Mouse (Mus musculus): ENCODE measurements at regions not wholly inside any gene's neighbourhood (a gene's known extent, or its start where the extent isn't known, plus 50 kb on each side); places are given as distances from the start of the nearest gene placed in this dataset.
"Not testable (repeated sequence)": the region's sequence is repeated elsewhere in the genome, so short reads cannot be mapped to it uniquely, and the experiment has no call there.

DNA sequence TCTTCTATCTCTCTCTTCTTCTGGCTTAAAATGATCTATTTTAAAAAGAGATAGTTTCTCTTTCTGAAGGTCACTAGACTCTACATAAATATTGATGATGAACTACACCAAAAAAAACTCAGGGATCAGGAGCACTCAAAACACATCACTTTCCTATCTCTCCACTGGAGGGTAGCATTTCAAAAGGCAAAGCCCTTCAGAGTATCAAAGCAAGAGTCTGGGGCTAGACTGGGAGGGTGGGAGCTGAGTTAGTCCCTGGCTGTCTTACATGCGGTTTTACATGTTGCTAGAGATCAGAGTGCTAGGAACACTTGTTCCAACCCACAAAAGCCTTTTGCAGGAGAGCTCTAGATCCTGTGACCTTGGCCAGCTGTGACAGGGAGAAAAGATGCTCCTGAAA, 423.2 kb downstream of the Dad1 start:
- no peak for ATAC-seq (replicated peaks)
- 40% methylated on average over 1 of the region's 1 CpGs for WGBS

GRCm38 (mm10) chr14:53826782-53827181, 427.1 kb downstream of the Dad1 start:
- no peak; the same call in 1 of the 2 replicates for ATAC-seq (replicated peaks)

More for the DNA sequence above, 423.2 kb downstream of the Dad1 start:
- no peaks in the 10 kb centered on the region for H3K36me3 ChIP-seq
- H3K9ac ChIP-seq (replicated peaks) = no peak overlapping the region
- H3K27ac ChIP-seq (replicated peaks) = no peak overlapping the region
- no peak overlapping the region for H3K4me3 ChIP-seq
- H3K4me2 ChIP-seq (replicated peaks) = no peak overlapping the region
- no peaks in the 10 kb centered on the region for H3K4me1 ChIP-seq
- no peaks in the 10 kb centered on the region for H3K27me3 ChIP-seq
- no peaks in the 10 kb centered on the region for H3K9me3 ChIP-seq

DNA sequence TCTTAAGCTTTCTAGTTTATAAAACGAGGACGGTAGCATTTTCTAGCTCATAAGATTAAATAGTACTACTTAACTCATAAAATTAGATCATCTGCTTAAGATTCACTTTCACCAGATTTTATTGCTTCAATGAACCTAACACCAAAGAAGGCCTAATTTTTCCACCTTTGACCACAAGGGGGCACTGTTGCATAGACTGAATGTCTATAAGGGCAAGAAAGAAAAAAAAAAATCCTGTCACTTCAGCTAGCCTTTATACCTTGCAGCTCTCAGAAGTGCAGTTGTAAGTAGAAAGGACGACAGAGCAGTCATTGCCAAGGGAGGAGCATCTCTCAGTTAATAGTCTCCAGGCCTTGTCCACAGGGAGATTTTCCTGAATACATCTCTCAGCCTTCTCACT, 447.7 kb downstream of the Dad1 start:
- Histone ChIP-seq H3K36me3 (no peaks in the 10 kb centered on the region), H3K4me3 (no peak overlapping the region), H3K27ac (replicated peaks) (no peak overlapping the region), H3K4me1 (0 out of 2 replicates have a peak, but pooled peaks cover 2% of the 10 kb centered on the region), H3K4me2 (replicated peaks) (no peak overlapping the region), H3K9me3 (no peaks in the 10 kb centered on the region), H3K27me3 (no peaks in the 10 kb centered on the region), H3K9ac (replicated peaks) (no peak overlapping the region)
- ATAC-seq (replicated peaks) = peak; percentile 19; the same call in 1 of the 2 replicates
- WGBS = 17% methylated on average over 3 of the region's 3 CpGs

More at GRCm38 (mm10) chr14:53826782-53827181, 427.1 kb downstream of the Dad1 start:
- Histone ChIP-seq H3K27me3 (no peaks in the 10 kb centered on the region), H3K9me3 (no peaks in the 10 kb centered on the region), H3K4me2 (replicated peaks) (no peak overlapping the region), H3K4me1 (no peaks in the 10 kb centered on the region), H3K9ac (replicated peaks) (no peak overlapping the region), H3K27ac (replicated peaks) (no peak overlapping the region), H3K36me3 (no peaks in the 10 kb centered on the region), H3K4me3 (no peak overlapping the region)
- 77% methylated on average over 4 of the region's 4 CpGs for WGBS

- Histone ChIP-seq H3K9ac (replicated peaks) (no peak overlapping the region), H3K4me2 (replicated peaks) (0 out of 2 replicates have a peak overlapping the region, but pooled peaks have one; percentile 22), H3K27me3 (no peaks in the 10 kb centered on the region), H3K4me3 (no peak overlapping the region), H3K36me3 (no peaks in the 10 kb centered on the region), H3K9me3 (no peaks in the 10 kb centered on the region), H3K27ac (replicated peaks) (no peak overlapping the region), H3K4me1 (0 out of 2 replicates have a peak, but pooled peaks cover 2% of the 10 kb centered on the region)
- 28% methylated on average over 17 of the region's 17 CpGs for WGBS
- peak; percentile 87 for ATAC-seq (replicated peaks)
These were observed 449.9 kb downstream of the Dad1 start for GRCm38 (mm10) chr14:53803698-53804620.

- ATAC-seq (replicated peaks) = no peak
These were observed 451.4 kb downstream of the Dad1 start for GRCm38 (mm10) chr14:53802547-53802946.

DNA sequence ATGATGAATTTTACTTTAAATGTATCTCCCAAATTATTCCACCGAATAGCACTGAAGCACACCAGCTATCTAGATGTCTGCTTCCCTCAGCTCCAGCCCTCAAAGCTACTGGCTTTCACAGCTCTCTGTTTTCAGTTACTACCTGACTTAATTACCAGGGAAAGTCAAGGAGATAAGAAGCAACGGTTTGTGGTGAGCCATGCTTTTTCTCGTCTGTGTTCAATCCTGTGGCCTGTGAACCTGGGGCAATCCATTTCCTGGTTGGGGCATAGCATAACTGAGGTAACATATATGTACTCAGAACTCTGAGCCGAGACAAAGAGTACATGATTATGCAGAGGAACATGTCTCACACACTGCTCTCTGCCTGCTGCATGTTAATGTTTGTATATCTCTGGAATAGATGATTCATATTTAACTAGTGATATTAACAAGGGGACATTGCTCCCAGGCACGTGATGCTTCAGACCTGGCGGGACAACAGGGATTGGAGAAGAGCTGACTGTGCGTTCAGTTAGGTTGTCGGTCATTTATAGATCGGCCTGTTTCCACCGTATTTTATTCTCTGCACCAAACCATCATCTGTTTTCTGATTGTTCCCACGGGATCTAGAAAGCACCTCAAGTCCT, 453.3 kb downstream of the Dad1 start:
- no peak for ATAC-seq (replicated peaks)
- Histone ChIP-seq H3K4me2 (replicated peaks) (no peak overlapping the region), H3K4me3 (no peak overlapping the region), H3K9me3 (no peaks in the 10 kb centered on the region), H3K9ac (replicated peaks) (no peak overlapping the region), H3K36me3 (no peaks in the 10 kb centered on the region), H3K27me3 (no peaks in the 10 kb centered on the region), H3K27ac (replicated peaks) (no peak overlapping the region), H3K4me1 (0 out of 2 replicates have a peak, but pooled peaks cover 2% of the 10 kb centered on the region)
- WGBS = 90% methylated on average over 11 of the region's 11 CpGs

More at GRCm38 (mm10) chr14:53802547-53802946, 451.4 kb downstream of the Dad1 start:
- no peak overlapping the region for H3K27ac ChIP-seq (replicated peaks)
- H3K4me2 ChIP-seq (replicated peaks) = no peak overlapping the region
- no peak overlapping the region for H3K9ac ChIP-seq (replicated peaks)
- 0 out of 2 replicates have a peak, but pooled peaks cover 2% of the 10 kb centered on the region for H3K4me1 ChIP-seq
- H3K27me3 ChIP-seq = no peaks in the 10 kb centered on the region
- H3K4me3 ChIP-seq = no peak overlapping the region
- H3K36me3 ChIP-seq = no peaks in the 10 kb centered on the region
- H3K9me3 ChIP-seq = no peaks in the 10 kb centered on the region
- WGBS = 92% methylated on average over 3 of the region's 3 CpGs

DNA sequence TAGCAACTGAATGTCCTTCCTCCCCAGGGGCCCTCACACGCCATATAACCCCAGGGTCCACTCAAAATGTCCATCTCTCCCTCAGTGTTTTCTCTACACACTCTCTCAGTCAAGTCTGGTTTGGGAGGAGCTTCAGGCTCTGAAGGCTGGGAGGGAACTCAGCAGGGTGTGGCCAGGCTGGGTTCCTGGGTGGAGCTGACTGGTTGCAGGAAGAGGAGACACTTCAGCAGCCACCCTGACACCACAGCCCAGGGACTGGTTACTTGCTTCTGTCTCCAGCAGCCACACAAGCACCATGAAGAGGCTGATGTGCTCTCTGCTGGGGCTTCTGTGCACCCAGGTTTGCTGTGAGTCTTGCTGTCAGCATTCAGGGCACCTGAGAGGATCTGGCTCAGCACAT, 458.7 kb downstream of the Dad1 start:
- not testable (repeated sequence) for H3K4me1 ChIP-seq; H3K4me3 ChIP-seq; H3K9me3 ChIP-seq; H3K27ac ChIP-seq (replicated peaks); H3K4me2 ChIP-seq (replicated peaks); H3K36me3 ChIP-seq; ATAC-seq (replicated peaks); H3K9ac ChIP-seq (replicated peaks); H3K27me3 ChIP-seq
- WGBS = 90% methylated on average over 1 of the region's 1 CpGs

DNA sequence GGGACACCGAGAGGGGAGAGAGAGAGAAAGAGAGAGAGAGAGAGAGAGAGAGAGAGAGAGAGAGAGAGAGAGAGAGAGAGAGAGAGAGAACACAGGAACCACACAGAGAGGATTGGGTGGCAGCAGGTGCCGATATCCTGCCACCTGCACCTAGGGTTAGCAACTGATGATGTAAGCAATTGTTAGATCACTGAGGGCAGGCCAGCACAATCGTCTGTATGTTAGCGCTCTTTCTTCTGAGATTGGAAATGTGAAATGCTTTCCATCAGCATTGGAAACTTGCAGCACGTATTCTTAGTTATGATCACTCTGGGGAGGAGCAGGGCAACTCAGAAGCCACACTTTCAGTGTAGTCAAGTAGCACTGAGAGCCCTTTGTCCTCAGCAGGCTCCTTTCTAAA, 459.4 kb downstream of the Dad1 start:
- Histone ChIP-seq H3K4me1 (no peaks in the 10 kb centered on the region), H3K4me2 (replicated peaks) (no peak overlapping the region), H3K4me3 (no peak overlapping the region), H3K27ac (replicated peaks) (no peak overlapping the region), H3K36me3 (no peaks in the 10 kb centered on the region), H3K27me3 (no peaks in the 10 kb centered on the region), H3K9me3 (no peaks in the 10 kb centered on the region), H3K9ac (replicated peaks) (no peak overlapping the region)
- 84% methylated on average over 5 of the region's 5 CpGs for WGBS
- no peak for ATAC-seq (replicated peaks)

GRCm38 (mm10) chr14:53792432-53792831, 461.5 kb downstream of the Dad1 start:
- H3K9ac ChIP-seq (replicated peaks); H3K4me1 ChIP-seq; H3K4me2 ChIP-seq (replicated peaks); ATAC-seq (replicated peaks); H3K4me3 ChIP-seq; H3K9me3 ChIP-seq; H3K36me3 ChIP-seq; H3K27ac ChIP-seq (replicated peaks); H3K27me3 ChIP-seq: not testable (repeated sequence)
- 89% methylated on average over 1 of the region's 1 CpGs for WGBS

GRCm38 (mm10) chr14:53785547-53785946, 468.4 kb downstream of the Dad1 start:
- 85% methylated on average over 2 of the region's 2 CpGs for WGBS
- not testable (repeated sequence) for H3K9me3 ChIP-seq; H3K4me2 ChIP-seq (replicated peaks); H3K27ac ChIP-seq (replicated peaks); H3K4me3 ChIP-seq; H3K4me1 ChIP-seq; H3K36me3 ChIP-seq; ATAC-seq (replicated peaks); H3K27me3 ChIP-seq; H3K9ac ChIP-seq (replicated peaks)

DNA sequence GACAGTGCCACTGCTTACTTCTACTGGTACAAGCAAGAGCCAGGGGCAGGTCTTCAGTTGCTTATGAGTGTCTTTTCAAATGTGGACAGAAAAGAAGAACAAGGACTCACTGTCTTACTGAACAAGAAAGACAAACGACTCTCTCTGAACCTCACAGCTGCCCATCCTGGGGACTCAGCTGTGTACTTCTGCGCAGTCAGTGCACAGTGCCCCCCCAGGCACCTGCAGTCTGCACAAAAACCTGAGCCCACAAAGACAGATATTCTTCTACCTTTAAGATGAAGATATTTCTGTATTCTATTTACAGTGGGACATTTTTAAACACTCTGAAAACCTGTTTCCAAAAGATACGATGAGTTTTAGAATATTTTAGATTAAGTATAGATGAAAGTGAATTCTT, 476.5 kb downstream of the Dad1 start:
- no peak for ATAC-seq (replicated peaks)
- Histone ChIP-seq H3K9ac (replicated peaks) (no peak overlapping the region), H3K9me3 (no peaks in the 10 kb centered on the region), H3K27me3 (no peaks in the 10 kb centered on the region), H3K4me3 (no peak overlapping the region), H3K36me3 (no peaks in the 10 kb centered on the region), H3K27ac (replicated peaks) (no peak overlapping the region), H3K4me2 (replicated peaks) (no peak overlapping the region), H3K4me1 (no peaks in the 10 kb centered on the region)
- 76% methylated on average over 3 of the region's 3 CpGs for WGBS

DNA sequence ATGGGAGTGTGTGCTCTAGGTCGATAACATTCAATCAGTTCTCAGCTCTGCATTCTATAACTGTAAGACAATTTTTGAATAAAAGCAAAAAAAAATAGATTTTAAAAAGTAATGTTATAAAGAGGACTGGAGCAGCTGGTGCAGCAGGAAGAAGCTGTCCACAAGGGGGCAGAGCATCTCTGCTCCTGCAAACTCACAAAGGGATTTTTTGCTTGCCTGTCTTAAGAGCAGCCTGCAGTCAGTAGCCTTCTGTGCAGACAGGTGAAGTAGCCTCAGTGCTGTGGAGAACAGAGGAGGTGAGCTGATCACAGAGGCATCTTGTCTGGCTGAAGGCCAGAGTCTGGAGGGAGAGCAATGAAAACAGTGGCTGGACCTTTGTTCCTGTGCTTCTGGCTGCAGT, 477.2 kb downstream of the Dad1 start:
- not testable (repeated sequence) for H3K36me3 ChIP-seq; H3K4me3 ChIP-seq; H3K4me1 ChIP-seq; H3K9me3 ChIP-seq; H3K9ac ChIP-seq (replicated peaks); H3K27me3 ChIP-seq; H3K4me2 ChIP-seq (replicated peaks); H3K27ac ChIP-seq (replicated peaks)
- ATAC-seq (replicated peaks) = peak; percentile 35; the same call in 1 of the 2 replicates
- WGBS = 63% methylated on average over 1 of the region's 1 CpGs
